Mouse (Mus musculus) CD4-positive helper T cell, adult 2 months (primary cell): Measurements from ENCODE around the gene Ifitm3.

Experiments
- DNase-seq: peaks from one replicate; pipeline ENCODE4 v3.0.0-alpha.2; 2012; ENCODE audit warnings: low read depth, missing footprints, low spot score

The Ifitm3 gene

GRCm38 (mm10) chr7:140962733-140963132 lies 47.8 kb downstream of the Ifitm3 start:
- DNase-seq = no peak

DNA sequence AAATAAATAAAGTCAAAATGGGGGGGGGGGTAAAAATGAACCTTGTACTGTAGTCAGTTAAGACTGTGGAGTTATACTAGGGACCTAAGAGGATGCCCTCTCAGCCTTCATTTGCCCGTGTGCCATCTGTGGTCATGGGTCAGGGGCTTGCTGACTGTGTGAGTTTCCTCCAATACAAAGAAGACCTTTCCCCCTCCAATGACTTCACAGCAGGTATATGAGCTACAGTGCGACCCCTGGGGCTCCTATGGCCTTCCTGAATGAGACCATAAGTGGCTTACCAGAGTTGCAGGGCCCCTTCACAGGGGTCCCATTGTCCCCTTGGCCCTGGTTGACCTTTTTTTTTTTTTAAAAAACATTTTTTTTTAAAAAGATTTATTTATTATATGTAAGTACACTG lies 49.2 kb downstream of the Ifitm3 start:
- DNase-seq = no peak

DNA sequence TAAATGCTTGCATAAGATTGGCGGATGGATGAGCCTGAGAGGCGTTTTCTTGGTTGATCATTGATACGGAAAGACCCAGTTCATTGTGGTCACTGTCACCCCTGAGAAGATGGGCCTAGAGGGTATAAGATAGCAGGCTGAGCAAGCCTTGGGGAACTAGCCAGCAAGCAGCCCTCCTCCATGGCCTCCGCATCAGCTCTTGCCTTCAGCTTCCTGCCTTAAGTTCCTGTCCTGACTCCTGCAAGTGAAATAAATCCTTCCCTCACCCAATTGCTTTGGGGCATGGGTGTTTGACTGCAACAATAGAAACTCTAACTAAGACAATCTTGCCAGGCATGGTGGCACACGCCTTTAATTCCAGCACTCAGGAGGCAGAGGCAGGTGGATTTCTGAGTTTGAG lies 50.5 kb downstream of the Ifitm3 start:
- DNase-seq = no peak
